Mouse (Mus musculus): ENCODE data around the gene Clca4a. TPM values are rescaled to one million over a fixed set of nuclear protein-coding genes. Genes with fewer than 3 reads are reported as not detected.

Clca4a gene
- polyA plus RNA-seq, 1 experiment from 2014 or later: not detected

Other genes starting within 250 kb of the Clca4a start
- 0.35 and 0.85 TPM in 2 replicates for gene Clca3a1, start 214.1 kb downstream of the Clca4a start, polyA plus RNA-seq (2014; fragmentation: Nextera tagmentation; extraction: Ambion mirVana)
- not detected in 2 replicates for gene Clca3a2, start 155.6 kb downstream of the Clca4a start, polyA plus RNA-seq (2014; fragmentation: Nextera tagmentation; extraction: Ambion mirVana)
- not detected in 2 replicates for gene Clca3b, start 125.7 kb downstream of the Clca4a start, polyA plus RNA-seq (2014; fragmentation: Nextera tagmentation; extraction: Ambion mirVana)
- not detected in 2 replicates for gene Clca4b, start 42.5 kb downstream of the Clca4a start, polyA plus RNA-seq (2014; fragmentation: Nextera tagmentation; extraction: Ambion mirVana)
- 0.07 TPM in 1 of 2 replicates, not detected in the other for gene Clca1, start 57.7 kb upstream of the Clca4a start, polyA plus RNA-seq (2014; fragmentation: Nextera tagmentation; extraction: Ambion mirVana)
- gene Clca2, start 124.4 kb upstream of the Clca4a start, polyA plus RNA-seq (2014; fragmentation: Nextera tagmentation; extraction: Ambion mirVana): not detected in 2 replicates
- 13.6 and 14.5 TPM in 2 replicates for gene Odf2l, start 143.5 kb upstream of the Clca4a start, polyA plus RNA-seq (2014; fragmentation: Nextera tagmentation; extraction: Ambion mirVana)

All from neural tube, embryonic 14.5 days (tissue).